Comparison of ENCODE assay signal across 8 mouse cellular contexts in genomic region chr11:97698741-97699611, GRCm38 (mm10). TPM values are rescaled to one million over a fixed set of nuclear protein-coding genes. Genes with fewer than 3 reads are reported as not detected.
DNase-seq lines count a peak whose midpoint lies in the region; ATAC-seq and TF ChIP-seq lines count a peak whose summit lies in the region.

No protein-coding gene starts in this region.

- TF ChIP-seq CTCF in midbrain, postnatal 0 days (IDR thresholded peaks at IDR 0.05): peak; percentile 60

- peak overlapping the region; percentile 93 for H3K4me3 ChIP-seq in forebrain, embryonic 15.5 days
- H3K4me3 ChIP-seq in hindbrain, embryonic 12.5 days: peak overlapping the region; percentile 85
- H3K4me3 ChIP-seq in limb, embryonic 14.5 days (replicated peaks; ENCODE audit: low read length): peak overlapping the region; percentile 98
- H3K4me3 ChIP-seq in midbrain, postnatal 0 days (ENCODE audit: low read depth, low read length): peak overlapping the region; percentile 83

- peak; percentile 40 for DNase-seq in layer of hippocampus, adult 9-11 months
- DNase-seq in layer of hippocampus, adult 9-10 months (ENCODE audit: low spot score): no peak
- peak; percentile 37 for DNase-seq in brain, embryonic 18.5 days (ENCODE audit: low read depth, low spot score)
- DNase-seq in limb, embryonic 14.5 days (ENCODE audit: low spot score): peak; percentile 73
- DNase-seq in midbrain, postnatal 0 days (ENCODE audit: low spot score): peak; percentile 74
- DNase-seq in urinary bladder, adult 18-20 months (ENCODE audit: low spot score in 2 of 2): peak; percentile 70

- ATAC-seq in forebrain, embryonic 15.5 days (replicated peaks): no peak; the same call in 1 of the 2 replicates
- ATAC-seq in hindbrain, embryonic 12.5 days (ENCODE audit: low FRiP score): peak; percentile 1; the same call in 1 of the 2 replicates
- ATAC-seq in limb, embryonic 14.5 days (ENCODE audit: low FRiP score, low read depth): no peak
- ATAC-seq in midbrain, postnatal 0 days (ENCODE audit: low FRiP score): no peak

- H3K27me3 ChIP-seq in forebrain, embryonic 15.5 days: no peaks in the 10 kb centered on the region
- H3K27me3 ChIP-seq in hindbrain, embryonic 12.5 days: no peaks in the 10 kb centered on the region
- no peaks in the 10 kb centered on the region for H3K27me3 ChIP-seq in limb, embryonic 14.5 days (ENCODE audit: control insufficient read depth, insufficient read depth, low read length)
- H3K27me3 ChIP-seq in midbrain, postnatal 0 days (ENCODE audit: insufficient read depth, low read length): no peaks in the 10 kb centered on the region

- H3K4me2 ChIP-seq in forebrain, embryonic 15.5 days (replicated peaks): peak overlapping the region; percentile 82
- H3K4me2 ChIP-seq in hindbrain, embryonic 12.5 days (replicated peaks): peak overlapping the region; percentile 87
- H3K4me2 ChIP-seq in limb, embryonic 14.5 days (replicated peaks; ENCODE audit: low read depth, low read length, severe bottlenecking): peak overlapping the region; percentile 87
- H3K4me2 ChIP-seq in midbrain, postnatal 0 days (ENCODE audit: low read depth, low read length, poor library complexity, severe bottlenecking): peak overlapping the region; percentile 83

- no peaks in the 10 kb centered on the region for H3K9me3 ChIP-seq in forebrain, embryonic 15.5 days
- no peaks in the 10 kb centered on the region for H3K9me3 ChIP-seq in hindbrain, embryonic 12.5 days (replicated peaks)
- H3K9me3 ChIP-seq in limb, embryonic 14.5 days (ENCODE audit: control insufficient read depth, low read length): no peaks in the 10 kb centered on the region
- no peaks in the 10 kb centered on the region for H3K9me3 ChIP-seq in midbrain, postnatal 0 days (ENCODE audit: low read length)

- WGBS in forebrain, embryonic 15.5 days: under 1% methylated on average over 55 of the region's 63 CpGs
- under 1% methylated on average over 60 of the region's 63 CpGs for WGBS in hindbrain, embryonic 12.5 days
- under 1% methylated on average over 56 of the region's 63 CpGs for WGBS in limb, embryonic 14.5 days
- WGBS in midbrain, postnatal 0 days: under 1% methylated on average over 47 of the region's 63 CpGs

- H3K9ac ChIP-seq in forebrain, embryonic 15.5 days (replicated peaks): peak overlapping the region; percentile 97
- peak overlapping the region; percentile 83 for H3K9ac ChIP-seq in hindbrain, embryonic 12.5 days
- H3K9ac ChIP-seq in limb, embryonic 14.5 days (ENCODE audit: low read depth, low read length, severe bottlenecking): peak overlapping the region; percentile 91
- peak overlapping the region; percentile 98 for H3K9ac ChIP-seq in midbrain, postnatal 0 days (replicated peaks; ENCODE audit: low read length, poor library complexity, severe bottlenecking)

- no peak for TF ChIP-seq POLR2A in limb, embryonic 14.5 days (IDR thresholded peaks at IDR 0.05; ENCODE audit: borderline replicate concordance, extremely low read depth, insufficient read depth, insufficient read length)

- H3K27ac ChIP-seq in forebrain, embryonic 15.5 days (replicated peaks): peak overlapping the region; percentile 98
- H3K27ac ChIP-seq in hindbrain, embryonic 12.5 days: peak overlapping the region; percentile 99
- peak overlapping the region; percentile 97 for H3K27ac ChIP-seq in limb, embryonic 14.5 days (replicated peaks; ENCODE audit: low read depth, low read length)
- H3K27ac ChIP-seq in midbrain, postnatal 0 days (ENCODE audit: low read depth, low read length): peak overlapping the region; percentile 98

- no peaks in the 10 kb centered on the region for H3K36me3 ChIP-seq in forebrain, embryonic 15.5 days
- H3K36me3 ChIP-seq in hindbrain, embryonic 12.5 days: no peaks in the 10 kb centered on the region
- H3K36me3 ChIP-seq in limb, embryonic 14.5 days (ENCODE audit: control insufficient read depth, insufficient read depth, low read length): peaks cover 18% of the 10 kb centered on the region; the same call in 1 of the 2 replicates
- no peaks in the 10 kb centered on the region for H3K36me3 ChIP-seq in midbrain, postnatal 0 days (ENCODE audit: insufficient read depth, low read length)

- H3K4me1 ChIP-seq in forebrain, embryonic 15.5 days: peaks cover 59% of the 10 kb centered on the region
- peaks cover 56% of the 10 kb centered on the region for H3K4me1 ChIP-seq in hindbrain, embryonic 12.5 days
- peaks cover 50% of the 10 kb centered on the region for H3K4me1 ChIP-seq in limb, embryonic 14.5 days (ENCODE audit: control insufficient read depth, insufficient read depth, low read length)
- peaks cover 34% of the 10 kb centered on the region for H3K4me1 ChIP-seq in midbrain, postnatal 0 days (ENCODE audit: insufficient read depth, low read length)

RNA-seq across cellular contexts. Expression of gene Pcgf2, which starts 1.3 kb away (rescaled TPM):
- polyA plus RNA-seq in forebrain, embryonic 15.5 days (2015; fragmentation: Nextera tagmentation; extraction: Ambion mirVana): 18.1 and 18.8 TPM in 2 replicates
- polyA plus RNA-seq in hindbrain, embryonic 12.5 days (2016; fragmentation: Nextera tagmentation; extraction: Ambion mirVana): 23.3 and 24.7 TPM in 2 replicates
- polyA plus RNA-seq in limb, embryonic 14.5 days (2012; rRNA removed): 130 and 179 TPM in 2 replicates
- polyA plus RNA-seq in limb, embryonic 14.5 days (2014; fragmentation: Nextera tagmentation; extraction: Ambion mirVana): 18.1 and 21.5 TPM in 2 replicates
- 16.0 and 19.6 TPM in 2 replicates for total RNA-seq in midbrain, postnatal 0 days (2014; rRNA removed)
- polyA plus RNA-seq in midbrain, postnatal 0 days (2015; fragmentation: Nextera tagmentation; extraction: Ambion mirVana): 14.2 and 16.7 TPM in 2 replicates

RNA-seq across cellular contexts. Expression of gene Psmb3, which starts 4.2 kb away (rescaled TPM):
- 460 and 475 TPM in 2 replicates for polyA plus RNA-seq in forebrain, embryonic 15.5 days (2015; fragmentation: Nextera tagmentation; extraction: Ambion mirVana)
- 375 and 438 TPM in 2 replicates for polyA plus RNA-seq in hindbrain, embryonic 12.5 days (2016; fragmentation: Nextera tagmentation; extraction: Ambion mirVana)
- 368 and 421 TPM in 2 replicates for polyA plus RNA-seq in limb, embryonic 14.5 days (2012; rRNA removed)
- polyA plus RNA-seq in limb, embryonic 14.5 days (2014; fragmentation: Nextera tagmentation; extraction: Ambion mirVana): 489 and 508 TPM in 2 replicates
- 386 and 449 TPM in 2 replicates for total RNA-seq in midbrain, postnatal 0 days (2014; rRNA removed)
- 473 and 491 TPM in 2 replicates for polyA plus RNA-seq in midbrain, postnatal 0 days (2015; fragmentation: Nextera tagmentation; extraction: Ambion mirVana)

RNA-seq across cellular contexts. Expression of gene Cisd3, which starts 13.3 kb away (rescaled TPM):
- polyA plus RNA-seq in forebrain, embryonic 15.5 days (2015; fragmentation: Nextera tagmentation; extraction: Ambion mirVana): 17.4 and 19.5 TPM in 2 replicates
- 14.7 and 17.1 TPM in 2 replicates for polyA plus RNA-seq in hindbrain, embryonic 12.5 days (2016; fragmentation: Nextera tagmentation; extraction: Ambion mirVana)
- 11.7 and 13.3 TPM in 2 replicates for polyA plus RNA-seq in limb, embryonic 14.5 days (2012; rRNA removed)
- 13.6 and 14.9 TPM in 2 replicates for polyA plus RNA-seq in limb, embryonic 14.5 days (2014; fragmentation: Nextera tagmentation; extraction: Ambion mirVana)
- 13.3 and 27.0 TPM in 2 replicates for total RNA-seq in midbrain, postnatal 0 days (2014; rRNA removed)
- polyA plus RNA-seq in midbrain, postnatal 0 days (2015; fragmentation: Nextera tagmentation; extraction: Ambion mirVana): 41.5 and 45.1 TPM in 2 replicates

RNA-seq across cellular contexts. Expression of gene Mllt6, which starts 35.8 kb away (rescaled TPM):
- 4.3 and 4.7 TPM in 2 replicates for polyA plus RNA-seq in forebrain, embryonic 15.5 days (2015; fragmentation: Nextera tagmentation; extraction: Ambion mirVana)
- 2.9 and 3.5 TPM in 2 replicates for polyA plus RNA-seq in hindbrain, embryonic 12.5 days (2016; fragmentation: Nextera tagmentation; extraction: Ambion mirVana)
- polyA plus RNA-seq in limb, embryonic 14.5 days (2012; rRNA removed): 28.6 and 36.0 TPM in 2 replicates
- polyA plus RNA-seq in limb, embryonic 14.5 days (2014; fragmentation: Nextera tagmentation; extraction: Ambion mirVana): 4.9 and 6.1 TPM in 2 replicates
- 43.9 and 52.8 TPM in 2 replicates for total RNA-seq in midbrain, postnatal 0 days (2014; rRNA removed)
- polyA plus RNA-seq in midbrain, postnatal 0 days (2015; fragmentation: Nextera tagmentation; extraction: Ambion mirVana): 1.5 and 1.7 TPM in 2 replicates

RNA-seq across cellular contexts. Expression of gene Pip4k2b, which starts 45.5 kb away (rescaled TPM):
- 4.1 and 4.8 TPM in 2 replicates for polyA plus RNA-seq in forebrain, embryonic 15.5 days (2015; fragmentation: Nextera tagmentation; extraction: Ambion mirVana)
- polyA plus RNA-seq in hindbrain, embryonic 12.5 days (2016; fragmentation: Nextera tagmentation; extraction: Ambion mirVana): 2.6 and 3.4 TPM in 2 replicates
- polyA plus RNA-seq in limb, embryonic 14.5 days (2012; rRNA removed): 34.4 and 37.4 TPM in 2 replicates
- polyA plus RNA-seq in limb, embryonic 14.5 days (2014; fragmentation: Nextera tagmentation; extraction: Ambion mirVana): 2.2 and 2.3 TPM in 2 replicates
- total RNA-seq in midbrain, postnatal 0 days (2014; rRNA removed): 149 and 166 TPM in 2 replicates
- polyA plus RNA-seq in midbrain, postnatal 0 days (2015; fragmentation: Nextera tagmentation; extraction: Ambion mirVana): 4.1 and 5.2 TPM in 2 replicates
